Mouse (Mus musculus): ENCODE results near the gene Mmp28. TPM values are rescaled to one million over a fixed set of nuclear protein-coding genes. Genes with fewer than 3 reads are reported as not detected.
A peak's percentile ranks its signal among the peaks of the same experiment; 100 is the strongest.

Gene Mmp28
- polyA plus RNA-seq, 1 experiment from 2014 or later: 0.41 TPM

DNA sequence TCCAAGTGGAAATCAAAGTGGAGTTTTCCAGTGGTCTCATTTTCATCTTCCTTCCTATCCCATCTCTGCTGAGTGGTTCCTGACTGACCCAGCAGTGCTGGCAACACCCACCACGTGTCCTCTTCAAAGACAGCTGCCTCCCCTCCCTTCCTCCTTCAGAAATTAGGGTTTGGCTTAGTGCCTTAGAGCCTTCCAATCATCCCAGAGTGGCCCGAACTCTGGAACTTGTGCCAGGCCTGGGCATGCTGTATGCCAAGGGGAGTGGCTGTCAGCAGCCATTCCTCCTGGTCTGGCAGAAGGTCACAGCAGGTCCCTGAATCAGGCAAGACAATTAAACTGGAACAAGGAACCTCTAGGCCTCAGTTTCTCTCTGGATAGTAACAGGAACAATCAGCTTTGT is 3.1 kb upstream of the Mmp28 start:
- no peak overlapping the region for H3K4me2 ChIP-seq
- H3K4me3 ChIP-seq (replicated peaks): no peak overlapping the region
- H3K9me3 ChIP-seq (replicated peaks): no peaks in the 10 kb centered on the region
- H3K27ac ChIP-seq (replicated peaks): no peak overlapping the region
- no peaks in the 10 kb centered on the region for H3K36me3 ChIP-seq (replicated peaks)
- no peak for ATAC-seq (ENCODE audit: insufficient read depth)
- no peak overlapping the region for H3K9ac ChIP-seq
- peaks cover 9% of the 10 kb centered on the region; the same call in 1 of the 2 replicates for H3K4me1 ChIP-seq (replicated peaks)
- H3K27me3 ChIP-seq: peaks cover 62% of the 10 kb centered on the region
- WGBS (ENCODE audit: insufficient replicate concordance): 20% methylated on average over 2 of the region's 2 CpGs

DNA sequence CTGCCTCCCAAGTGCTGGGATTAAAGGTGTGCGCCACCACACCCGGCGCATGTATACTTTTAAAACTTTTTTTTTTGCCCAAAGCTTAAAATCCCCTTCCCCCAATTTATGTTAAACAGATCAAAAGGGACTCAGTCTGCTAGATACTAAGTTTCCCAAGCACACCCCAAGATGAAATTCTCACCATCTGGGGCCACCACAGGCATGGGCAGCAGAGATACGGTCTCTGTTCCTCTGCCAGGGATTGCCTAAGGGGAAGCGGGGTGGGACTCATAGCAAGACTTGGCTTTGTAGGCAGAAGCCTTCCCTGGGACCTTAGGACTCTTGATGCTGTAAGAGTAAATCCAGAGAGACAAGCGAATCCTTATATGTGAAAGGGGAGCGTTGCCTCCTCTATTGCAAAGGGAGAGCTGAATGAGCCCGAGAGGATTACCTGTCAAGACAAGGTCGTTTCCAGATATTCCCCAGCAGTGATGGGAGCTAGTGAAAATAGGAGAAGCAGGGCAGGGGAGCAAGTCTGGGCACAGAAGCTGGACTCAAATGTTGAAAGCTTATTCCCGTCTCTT is 1.3 kb downstream of the Mmp28 start:
- H3K27ac ChIP-seq (replicated peaks): no peak overlapping the region
- H3K27me3 ChIP-seq: peaks cover 66% of the 10 kb centered on the region
- no peak for ATAC-seq (ENCODE audit: insufficient read depth)
- H3K36me3 ChIP-seq (replicated peaks): no peaks in the 10 kb centered on the region
- H3K4me1 ChIP-seq (replicated peaks): peaks cover 9% of the 10 kb centered on the region; the same call in 1 of the 2 replicates
- no peaks in the 10 kb centered on the region for H3K9me3 ChIP-seq (replicated peaks)
- 62% methylated on average over 10 of the region's 10 CpGs for WGBS (ENCODE audit: insufficient replicate concordance)
- no peak overlapping the region for H3K4me2 ChIP-seq
- no peak overlapping the region for H3K4me3 ChIP-seq (replicated peaks)
- no peak overlapping the region for H3K9ac ChIP-seq

- Histone ChIP-seq H3K4me2 (no peak overlapping the region), H3K36me3 (replicated peaks) (no peaks in the 10 kb centered on the region), H3K9me3 (replicated peaks) (no peaks in the 10 kb centered on the region), H3K27me3 (peaks cover 33% of the 10 kb centered on the region), H3K4me1 (replicated peaks) (peaks cover 27% of the 10 kb centered on the region), H3K27ac (replicated peaks) (no peak overlapping the region), H3K4me3 (replicated peaks) (no peak overlapping the region), H3K9ac (no peak overlapping the region)
- WGBS (ENCODE audit: insufficient replicate concordance): 60% methylated on average over 9 of the region's 9 CpGs
- no peak for ATAC-seq (ENCODE audit: insufficient read depth)
Measured at GRCm38 (mm10) chr11:83457912-83458601, 4.8 kb downstream of the Mmp28 start.

DNA sequence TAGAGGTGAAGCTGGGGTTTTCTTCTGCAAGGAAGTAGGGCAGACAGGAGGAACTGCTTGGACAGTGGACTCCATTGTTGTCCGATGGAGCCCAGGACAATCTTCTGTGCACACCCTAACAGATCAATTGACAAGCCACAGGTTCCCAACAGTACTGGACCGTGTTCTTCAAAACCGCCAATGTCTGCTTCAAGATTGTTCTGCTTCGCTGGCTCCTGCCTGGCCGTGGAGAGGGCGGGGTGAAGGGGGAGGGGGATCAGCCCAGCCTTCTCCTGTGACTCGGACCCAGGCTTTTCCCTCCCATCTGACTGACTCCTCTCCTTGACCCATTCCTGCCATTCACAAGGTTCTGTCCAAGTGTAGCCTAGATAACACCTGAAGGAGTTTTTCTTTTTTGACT is 5.6 kb downstream of the Mmp28 start:
- no peaks in the 10 kb centered on the region for H3K36me3 ChIP-seq (replicated peaks)
- no peak for ATAC-seq (ENCODE audit: insufficient read depth)
- peaks cover 23% of the 10 kb centered on the region for H3K4me1 ChIP-seq (replicated peaks)
- WGBS (ENCODE audit: insufficient replicate concordance): 41% methylated on average over 7 of the region's 7 CpGs
- H3K27me3 ChIP-seq: peaks cover 25% of the 10 kb centered on the region
- H3K9me3 ChIP-seq (replicated peaks): no peaks in the 10 kb centered on the region
- H3K27ac ChIP-seq (replicated peaks): no peak overlapping the region
- no peak overlapping the region for H3K9ac ChIP-seq
- H3K4me3 ChIP-seq (replicated peaks): no peak overlapping the region
- no peak overlapping the region for H3K4me2 ChIP-seq

- 40% methylated on average over 3 of the region's 3 CpGs for WGBS (ENCODE audit: insufficient replicate concordance)
- H3K27ac ChIP-seq (replicated peaks): no peak overlapping the region
- no peak overlapping the region for H3K9ac ChIP-seq
- H3K4me3 ChIP-seq (replicated peaks): no peak overlapping the region
- H3K4me1 ChIP-seq (replicated peaks): peaks cover 18% of the 10 kb centered on the region
- ATAC-seq (ENCODE audit: insufficient read depth): no peak
- no peaks in the 10 kb centered on the region for H3K9me3 ChIP-seq (replicated peaks)
- peaks cover 9% of the 10 kb centered on the region for H3K27me3 ChIP-seq
- no peak overlapping the region for H3K4me2 ChIP-seq
- no peaks in the 10 kb centered on the region for H3K36me3 ChIP-seq (replicated peaks)
Measured at GRCm38 (mm10) chr11:83455608-83456007, 7.3 kb downstream of the Mmp28 start.

- H3K27me3 ChIP-seq: no peaks in the 10 kb centered on the region
- 1% methylated on average over 4 of the region's 4 CpGs for WGBS (ENCODE audit: insufficient replicate concordance)
- no peak overlapping the region for H3K27ac ChIP-seq (replicated peaks)
- 0 out of 2 replicates have a peak overlapping the region, but pooled peaks have one; percentile 13 for H3K4me2 ChIP-seq
- H3K4me3 ChIP-seq (replicated peaks): no peak overlapping the region
- H3K36me3 ChIP-seq (replicated peaks): no peaks in the 10 kb centered on the region
- peaks cover 18% of the 10 kb centered on the region for H3K4me1 ChIP-seq (replicated peaks)
- no peaks in the 10 kb centered on the region for H3K9me3 ChIP-seq (replicated peaks)
- ATAC-seq (ENCODE audit: insufficient read depth): peak; percentile 34; the same call in 1 of the 2 replicates
- no peak overlapping the region for H3K9ac ChIP-seq
Measured at GRCm38 (mm10) chr11:83454548-83454947, 8.3 kb downstream of the Mmp28 start.

DNA sequence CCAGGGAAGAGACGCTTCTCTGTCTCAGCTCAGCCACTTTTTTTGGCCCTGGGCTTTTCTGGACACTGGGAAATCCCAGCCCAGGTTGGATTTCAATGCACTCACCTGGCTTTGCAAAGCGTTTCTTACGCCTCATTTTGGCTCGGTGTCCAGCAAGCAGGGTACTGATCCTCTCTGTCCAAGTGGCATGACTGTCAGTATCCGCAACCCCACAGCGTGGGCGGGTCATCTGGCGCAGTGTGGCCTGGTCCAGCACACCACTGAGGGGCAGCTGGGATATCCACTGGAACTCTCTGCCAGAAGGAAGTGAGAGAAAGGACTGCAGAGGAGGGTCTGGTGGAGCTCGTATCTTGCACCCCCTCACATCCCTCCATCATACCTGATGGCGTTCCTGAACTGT is 11.6 kb downstream of the Mmp28 start:
- WGBS (ENCODE audit: insufficient replicate concordance): 67% methylated on average over 10 of the region's 10 CpGs

GRCm38 (mm10) chr11:83450550-83450949 is 12.3 kb downstream of the Mmp28 start:
- no peak for ATAC-seq (ENCODE audit: insufficient read depth)
- 32% methylated on average over 1 of the region's 1 CpGs for WGBS (ENCODE audit: insufficient replicate concordance)
- H3K36me3 ChIP-seq (replicated peaks): no peaks in the 10 kb centered on the region

More for the DNA sequence above, 11.6 kb downstream of the Mmp28 start:
- no peak overlapping the region for H3K4me3 ChIP-seq (replicated peaks)
- no peak for ATAC-seq (ENCODE audit: insufficient read depth)
- H3K36me3 ChIP-seq (replicated peaks): no peaks in the 10 kb centered on the region
- H3K27ac ChIP-seq (replicated peaks): no peak overlapping the region
- H3K4me2 ChIP-seq: no peak overlapping the region
- H3K9me3 ChIP-seq (replicated peaks): no peaks in the 10 kb centered on the region
- H3K27me3 ChIP-seq: peaks cover 13% of the 10 kb centered on the region
- H3K9ac ChIP-seq: no peak overlapping the region
- peaks cover 32% of the 10 kb centered on the region for H3K4me1 ChIP-seq (replicated peaks)

DNA sequence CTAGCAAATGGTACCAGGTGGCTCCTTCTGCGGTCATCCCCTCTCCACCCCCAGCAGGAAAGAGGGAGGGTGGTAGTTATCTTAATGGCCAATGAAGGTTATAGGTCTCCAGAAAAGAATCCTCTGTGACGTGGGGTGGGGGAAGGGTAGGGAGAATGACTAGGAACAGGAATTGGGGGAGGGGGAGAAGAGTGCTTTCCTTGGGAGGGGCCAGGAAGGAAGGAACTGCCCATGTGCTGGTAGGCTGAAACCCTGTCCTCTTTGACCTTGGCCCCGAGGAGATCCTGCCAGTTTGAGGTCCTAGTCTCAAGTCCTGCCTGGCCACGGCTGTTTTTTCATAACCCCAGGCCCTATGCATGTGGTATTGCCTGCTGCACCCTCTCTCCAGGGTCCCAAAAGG is 13.6 kb downstream of the Mmp28 start:
- Histone ChIP-seq H3K9ac (no peak overlapping the region), H3K4me3 (replicated peaks) (no peak overlapping the region), H3K4me1 (replicated peaks) (peaks cover 23% of the 10 kb centered on the region), H3K9me3 (replicated peaks) (no peaks in the 10 kb centered on the region), H3K36me3 (replicated peaks) (no peaks in the 10 kb centered on the region), H3K27ac (replicated peaks) (no peak overlapping the region), H3K27me3 (peaks cover 32% of the 10 kb centered on the region), H3K4me2 (no peak overlapping the region)
- no peak for ATAC-seq (ENCODE audit: insufficient read depth)
- WGBS (ENCODE audit: insufficient replicate concordance): 28% methylated on average over 4 of the region's 4 CpGs

More at GRCm38 (mm10) chr11:83450550-83450949, 12.3 kb downstream of the Mmp28 start:
- Histone ChIP-seq H3K9me3 (replicated peaks) (no peaks in the 10 kb centered on the region), H3K9ac (no peak overlapping the region), H3K4me1 (replicated peaks) (peaks cover 29% of the 10 kb centered on the region), H3K4me3 (replicated peaks) (no peak overlapping the region), H3K27ac (replicated peaks) (no peak overlapping the region), H3K4me2 (no peak overlapping the region), H3K27me3 (peaks cover 20% of the 10 kb centered on the region)

GRCm38 (mm10) chr11:83448927-83449236 is 14.0 kb downstream of the Mmp28 start:
- Histone ChIP-seq H3K4me3 (replicated peaks) (no peak overlapping the region), H3K36me3 (replicated peaks) (no peaks in the 10 kb centered on the region), H3K4me2 (no peak overlapping the region), H3K4me1 (replicated peaks) (peaks cover 25% of the 10 kb centered on the region), H3K9ac (no peak overlapping the region), H3K27ac (replicated peaks) (no peak overlapping the region), H3K27me3 (peaks cover 37% of the 10 kb centered on the region), H3K9me3 (replicated peaks) (no peaks in the 10 kb centered on the region)
- ATAC-seq (ENCODE audit: insufficient read depth): no peak

GRCm38 (mm10) chr11:83448021-83448926 is 14.6 kb downstream of the Mmp28 start:
- Histone ChIP-seq H3K36me3 (replicated peaks) (no peaks in the 10 kb centered on the region), H3K27me3 (peaks cover 43% of the 10 kb centered on the region), H3K4me3 (replicated peaks) (no peak overlapping the region), H3K9me3 (replicated peaks) (no peaks in the 10 kb centered on the region), H3K4me1 (replicated peaks) (peaks cover 27% of the 10 kb centered on the region), H3K9ac (no peak overlapping the region), H3K27ac (replicated peaks) (no peak overlapping the region), H3K4me2 (no peak overlapping the region)
- 32% methylated on average over 16 of the region's 16 CpGs for WGBS (ENCODE audit: insufficient replicate concordance)
- no peak for ATAC-seq (ENCODE audit: insufficient read depth)
